Mouse (Mus musculus) liver, embryonic 15.5 days (tissue): ENCODE results near the gene Vmn2r62. TPM values are rescaled to one million over a fixed set of nuclear protein-coding genes. Genes with fewer than 3 reads are reported as not detected.
"Not testable (repeated sequence)": the region's sequence is repeated elsewhere in the genome, so short reads cannot be mapped to it uniquely, and the experiment has no call there.

ENCODE experiments used
- ATAC-seq: fragments of 200-750 bp; cut with Nextera tagmentation; 2 replicates; pipeline ENCODE4 v1.8.0; 2017; ENCODE audit warnings: moderate number of reproducible peaks, mild to moderate bottlenecking, moderate library complexity; ENCODE audit not compliant: insufficient read depth
- H3K27ac ChIP-seq: fragments of 300-500 bp; sonication (generic); replicated peaks from 2 replicates; pipeline ENCODE4 v1.5.1; 2015; ENCODE audit warnings: mild to moderate bottlenecking, inconsistent platforms
- H3K27me3 ChIP-seq: fragments of 300-500 bp; sonication (generic); 2 replicates; pipeline ENCODE4 v1.6.1; 2015; ENCODE audit warnings: mild to moderate bottlenecking, inconsistent platforms
- H3K36me3 ChIP-seq: fragments of 300-500 bp; sonication (generic); replicated peaks from 2 replicates; pipeline ENCODE4 v1.6.1; 2015; ENCODE audit warnings: moderate library complexity, mild to moderate bottlenecking, inconsistent platforms
- H3K4me1 ChIP-seq: fragments of 300-500 bp; sonication (generic); replicated peaks from 2 replicates; pipeline ENCODE4 v1.6.1; 2015; ENCODE audit warnings: inconsistent platforms
- H3K4me2 ChIP-seq: fragments of 300-500 bp; sonication (generic); 2 replicates; pipeline ENCODE4 v1.6.1; 2015; ENCODE audit warnings: moderate library complexity, mild to moderate bottlenecking, inconsistent platforms
- H3K4me3 ChIP-seq: fragments of 300-500 bp; sonication (generic); replicated peaks from 2 replicates; pipeline ENCODE4 v1.5.1; 2015; ENCODE audit warnings: mild to moderate bottlenecking, inconsistent platforms
- H3K9ac ChIP-seq: fragments of 300-500 bp; sonication (generic); 2 replicates; pipeline ENCODE4 v1.6.1; 2015; ENCODE audit warnings: moderate library complexity, mild to moderate bottlenecking, inconsistent platforms
- H3K9me3 ChIP-seq: fragments of 300-500 bp; sonication (generic); replicated peaks from 2 replicates; pipeline ENCODE4 v1.6.1; 2016; ENCODE audit warnings: inconsistent platforms
- WGBS: fragments of 180-500 bp; shearing (Covaris S2); methylation state at CpG from one replicate; pipeline ENCODE4 v1.1.7; 2015; ENCODE audit warnings: mixed read lengths; ENCODE audit not compliant: insufficient replicate concordance; 5-methylcytosine and 5-hydroxymethylcytosine counted together
- polyA plus RNA-seq: library from polyadenylated mRNA; unstranded; fragments of >200 nt; fragmentation: Nextera tagmentation; extraction: Ambion mirVana; gene quantifications from 2 replicates; pipeline ENCODE4 v1.2.1, GENCODE M21; 2015

The Vmn2r62 gene
- not detected in 2 replicates for polyA plus RNA-seq

GRCm38 (mm10) chr7:42793425-42793824 lies at the start of gene Vmn2r62:
Gene Vmn2r62, minus strand, starts transcription at chr7:42793525.
- not testable (repeated sequence) for H3K9me3 ChIP-seq, ATAC-seq, H3K4me3 ChIP-seq, H3K27me3 ChIP-seq, H3K9ac ChIP-seq, H3K4me2 ChIP-seq, H3K36me3 ChIP-seq, H3K4me1 ChIP-seq, H3K27ac ChIP-seq
- no CpG with 5 or more reads among the region's 1 CpGs for WGBS

- not testable (repeated sequence) for H3K4me2 ChIP-seq, H3K4me1 ChIP-seq, H3K36me3 ChIP-seq, H3K9ac ChIP-seq, H3K27me3 ChIP-seq, ATAC-seq, H3K4me3 ChIP-seq, H3K27ac ChIP-seq, H3K9me3 ChIP-seq
Observed at GRCm38 (mm10) chr7:42838366-42838765, 45.0 kb upstream of the Vmn2r62 start.

GRCm38 (mm10) chr7:42832221-42832620 lies 38.9 kb upstream of the Vmn2r62 start:
- H3K27me3 ChIP-seq, result no peaks in the 10 kb centered on the region
- H3K4me2 ChIP-seq, result no peak overlapping the region
- no peaks in the 10 kb centered on the region for H3K9me3 ChIP-seq
- no peaks in the 10 kb centered on the region for H3K36me3 ChIP-seq
- 48% methylated on average over 3 of the region's 3 CpGs for WGBS
- no peak for ATAC-seq
- no peak overlapping the region for H3K9ac ChIP-seq
- H3K4me3 ChIP-seq, result no peak overlapping the region
- no peaks in the 10 kb centered on the region for H3K4me1 ChIP-seq
- no peak overlapping the region for H3K27ac ChIP-seq

GRCm38 (mm10) chr7:42749836-42750235 lies 43.5 kb downstream of the Vmn2r62 start:
- Histone ChIP-seq H3K27ac (no peak overlapping the region), H3K9ac (no peak overlapping the region), H3K4me1 (no peaks in the 10 kb centered on the region), H3K9me3 (no peaks in the 10 kb centered on the region), H3K27me3 (no peaks in the 10 kb centered on the region), H3K4me2 (no peak overlapping the region), H3K4me3 (no peak overlapping the region), H3K36me3 (no peaks in the 10 kb centered on the region)
- no peak for ATAC-seq
- WGBS, result 34% methylated on average over 20 of the region's 20 CpGs

GRCm38 (mm10) chr7:42738536-42739210 lies 54.7 kb downstream of the Vmn2r62 start:
- no peak overlapping the region for H3K4me2 ChIP-seq

GRCm38 (mm10) chr7:42726917-42727316 lies 66.4 kb downstream of the Vmn2r62 start, which contains the start of gene Gm17067:
Gene Gm17067, minus strand, starts transcription at chr7:42727017.
- not testable (repeated sequence) for ATAC-seq, H3K9me3 ChIP-seq, H3K4me3 ChIP-seq, H3K27ac ChIP-seq, H3K4me1 ChIP-seq, H3K27me3 ChIP-seq, H3K4me2 ChIP-seq, H3K36me3 ChIP-seq, H3K9ac ChIP-seq
- 68% methylated on average over 4 of the region's 4 CpGs for WGBS

More at GRCm38 (mm10) chr7:42738536-42739210, 54.7 kb downstream of the Vmn2r62 start:
- no peak overlapping the region for H3K9ac ChIP-seq
- H3K27ac ChIP-seq, result no peak overlapping the region
- no peaks in the 10 kb centered on the region for H3K36me3 ChIP-seq
- ATAC-seq, result no peak
- H3K27me3 ChIP-seq, result no peaks in the 10 kb centered on the region
- no peak overlapping the region for H3K4me3 ChIP-seq
- H3K9me3 ChIP-seq, result no peaks in the 10 kb centered on the region
- 74% methylated on average over 10 of the region's 10 CpGs for WGBS
- H3K4me1 ChIP-seq, result no peaks in the 10 kb centered on the region

Other genes with a start within 250 kb of the Vmn2r62 start
- gene Gm21028, start 214.9 kb downstream of the Vmn2r62 start, polyA plus RNA-seq, result not detected in 2 replicates
- 0.13 and 0.20 TPM in 2 replicates for gene Zfp977, start 201.0 kb downstream of the Vmn2r62 start, polyA plus RNA-seq
- 0.59 and 0.62 TPM in 2 replicates for gene Zfp976, start 150.9 kb downstream of the Vmn2r62 start, polyA plus RNA-seq
- 1.8 and 1.9 TPM in 2 replicates for gene Zfp975, start 100.8 kb downstream of the Vmn2r62 start, polyA plus RNA-seq
- gene Gm17067, start 66.5 kb downstream of the Vmn2r62 start, polyA plus RNA-seq, result not detected in 2 replicates
- not detected in 2 replicates for gene Gm2381, start 73.7 kb upstream of the Vmn2r62 start, polyA plus RNA-seq
- gene Vmn2r63, start 140.3 kb upstream of the Vmn2r62 start, polyA plus RNA-seq, result not detected in 2 replicates
- gene Gm9268, start 225.2 kb upstream of the Vmn2r62 start, polyA plus RNA-seq, result not detected in 2 replicates